Mouse (Mus musculus): Measurements from ENCODE around the gene Ell.

DNA sequence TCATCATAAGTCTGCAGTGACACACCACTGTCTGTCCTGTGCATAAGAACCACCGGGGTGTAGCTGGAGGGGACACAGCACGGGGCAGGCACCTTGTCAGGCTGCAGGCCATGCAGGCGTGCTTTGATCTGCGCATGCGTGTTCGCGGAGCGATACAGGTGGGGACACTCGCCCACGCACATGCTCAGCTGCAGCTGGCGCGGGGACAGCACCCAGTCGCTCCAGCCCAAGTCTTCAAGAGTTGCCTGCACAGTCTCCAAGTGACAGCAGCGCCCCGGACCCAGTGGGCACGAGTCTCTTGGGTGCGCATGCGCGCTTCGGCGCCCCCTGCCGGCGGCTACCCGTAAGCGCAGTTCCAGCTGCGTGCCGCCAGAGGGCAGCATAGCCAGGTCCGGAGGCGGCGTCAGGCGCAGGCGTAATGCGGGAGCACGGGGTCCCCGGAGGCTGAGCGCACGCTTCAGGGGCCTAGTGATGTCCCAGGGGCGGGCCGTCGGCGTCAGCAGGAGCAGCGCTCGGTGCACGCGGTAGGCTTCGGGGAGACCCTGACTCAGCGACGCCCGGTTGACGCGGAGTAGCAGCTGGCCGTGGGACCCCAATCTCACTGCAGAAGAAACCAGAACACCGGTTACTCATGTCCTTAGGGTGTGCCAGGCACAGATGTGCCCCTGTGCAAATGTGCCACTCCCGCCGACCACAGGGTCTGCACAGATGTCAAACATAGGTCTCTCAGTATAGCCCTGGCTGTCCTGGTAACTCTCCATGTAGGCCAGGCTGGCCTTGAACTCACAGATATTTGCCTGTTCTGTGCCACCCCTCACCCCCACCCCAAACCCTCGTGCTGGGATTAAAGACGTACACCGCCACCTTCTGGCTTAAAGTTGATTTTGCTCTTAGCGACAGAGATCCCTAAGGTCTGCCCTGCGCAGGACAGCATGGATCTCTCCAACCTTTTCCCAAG is 90.6 kb downstream of the Ell start:
- TF ChIP-seq GATA1 (IDR thresholded peaks at IDR 0.05; ENCODE audit: low read length) = no peak
- TF ChIP-seq TAL1 (IDR thresholded peaks at IDR 0.05; ENCODE audit: low read length) = no peak

All from erythroblast, embryonic 14.5 days (primary cell).